Mouse (Mus musculus) embryonic facial prominence, embryonic 13.5 days (tissue): ENCODE results near the gene Thumpd1. TPM values are rescaled to one million over a fixed set of nuclear protein-coding genes. Genes with fewer than 3 reads are reported as not detected.
"Not testable (repeated sequence)": the region's sequence is repeated elsewhere in the genome, so short reads cannot be mapped to it uniquely, and the experiment has no call there.

Source experiments
- ATAC-seq: fragments of 200-750 bp; cut with Nextera tagmentation; 2 replicates; pipeline ENCODE4 v1.8.0; 2017; ENCODE audit warnings: low read depth; ENCODE audit not compliant: insufficient number of reproducible peaks, insufficient read depth, low FRiP score, low TSS enrichment
- H3K27ac ChIP-seq: fragments of 300-500 bp; sonication (generic); 2 replicates; pipeline ENCODE4 v1.5.1; 2015; ENCODE audit warnings: moderate library complexity, mild to moderate bottlenecking, inconsistent platforms
- H3K27me3 ChIP-seq: fragments of 300-500 bp; sonication (generic); 2 replicates; pipeline ENCODE4 v1.6.1; 2015; ENCODE audit warnings: mild to moderate bottlenecking, inconsistent platforms
- H3K36me3 ChIP-seq: fragments of 300-500 bp; sonication (generic); 2 replicates; pipeline ENCODE4 v1.6.1; 2015; ENCODE audit warnings: mild to moderate bottlenecking, inconsistent platforms
- H3K4me1 ChIP-seq: fragments of 300-500 bp; sonication (generic); 2 replicates; pipeline ENCODE4 v1.6.1; 2015; ENCODE audit warnings: inconsistent platforms
- H3K4me2 ChIP-seq: fragments of 300-500 bp; sonication (generic); 2 replicates; pipeline ENCODE4 v1.6.1; 2015; ENCODE audit warnings: moderate library complexity, mild to moderate bottlenecking, inconsistent platforms
- H3K4me3 ChIP-seq: fragments of 300-500 bp; sonication (generic); 2 replicates; pipeline ENCODE4 v1.5.1; 2015; ENCODE audit warnings: mild to moderate bottlenecking, inconsistent platforms
- H3K9ac ChIP-seq: fragments of 300-500 bp; sonication (generic); 2 replicates; pipeline ENCODE4 v1.6.1; 2015; ENCODE audit warnings: mild to moderate bottlenecking, inconsistent platforms
- H3K9me3 ChIP-seq: fragments of 300-500 bp; sonication (generic); 2 replicates; pipeline ENCODE4 v1.6.1; 2016; ENCODE audit warnings: inconsistent platforms
- WGBS: fragments of 180-500 bp; shearing (Covaris S2); methylation state at CpG from one replicate; pipeline ENCODE4 v1.1.7; 2015; ENCODE audit warnings: mixed read lengths; 5-methylcytosine and 5-hydroxymethylcytosine counted together
- polyA plus RNA-seq: library from polyadenylated mRNA; unstranded; fragments of >200 nt; fragmentation: Nextera tagmentation; extraction: Ambion mirVana; gene quantifications from 2 replicates; pipeline ENCODE4 v1.2.1, GENCODE M21; 2015

Thumpd1 gene
- polyA plus RNA-seq, 1 experiment from 2014 or later = 78.2 TPM

- H3K36me3 ChIP-seq, H3K27ac ChIP-seq, H3K4me1 ChIP-seq, H3K9me3 ChIP-seq, H3K27me3 ChIP-seq: not testable (repeated sequence)
- Histone ChIP-seq H3K4me2 (peak overlapping the region; percentile 55), H3K4me3 (peak overlapping the region; percentile 40), H3K9ac (peak overlapping the region; percentile 64)
- 7% methylated on average over 29 of the region's 44 CpGs for WGBS
- ATAC-seq = peak; percentile 32; the same call in 1 of the 2 replicates
Measured at GRCm38 (mm10) chr7:119739798-119740468, 19.3 kb upstream of the Thumpd1 start.

DNA sequence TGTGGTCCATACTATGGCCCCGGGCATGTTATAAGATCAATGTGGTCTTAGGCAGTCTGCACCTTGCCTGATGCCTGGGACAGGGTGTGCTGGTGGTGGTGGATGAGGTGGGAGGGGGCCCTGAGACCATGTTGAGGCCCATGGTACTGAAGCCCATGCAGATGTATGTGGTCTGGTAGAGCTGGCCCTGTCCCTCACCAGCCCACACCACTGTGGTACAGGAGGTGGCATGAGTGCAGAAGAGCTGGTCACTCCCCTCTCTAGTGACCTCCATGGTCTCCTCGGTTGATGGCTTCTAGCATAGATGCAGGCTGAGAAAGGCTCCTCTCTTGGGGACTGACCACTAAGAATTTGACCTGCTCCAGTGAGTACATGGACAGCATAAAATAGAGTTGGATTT lies 18.3 kb upstream of the Thumpd1 start:
- no peak overlapping the region for H3K27ac ChIP-seq
- 0 out of 2 replicates have a peak, but pooled peaks have one; percentile 37 for ATAC-seq
- H3K27me3 ChIP-seq = no peaks in the 10 kb centered on the region
- 93% methylated on average over 2 of the region's 2 CpGs for WGBS
- no peak overlapping the region for H3K4me2 ChIP-seq
- no peaks in the 10 kb centered on the region for H3K36me3 ChIP-seq
- H3K4me1 ChIP-seq = no peaks in the 10 kb centered on the region
- no peak overlapping the region for H3K9ac ChIP-seq
- no peaks in the 10 kb centered on the region for H3K9me3 ChIP-seq
- no peak overlapping the region for H3K4me3 ChIP-seq

GRCm38 (mm10) chr7:119731262-119731661 lies 10.7 kb upstream of the Thumpd1 start:
- H3K4me2 ChIP-seq, H3K4me1 ChIP-seq, H3K27ac ChIP-seq, H3K9ac ChIP-seq, ATAC-seq, H3K27me3 ChIP-seq, H3K9me3 ChIP-seq, H3K36me3 ChIP-seq, H3K4me3 ChIP-seq: not testable (repeated sequence)
- WGBS = 80% methylated on average over 4 of the region's 4 CpGs

DNA sequence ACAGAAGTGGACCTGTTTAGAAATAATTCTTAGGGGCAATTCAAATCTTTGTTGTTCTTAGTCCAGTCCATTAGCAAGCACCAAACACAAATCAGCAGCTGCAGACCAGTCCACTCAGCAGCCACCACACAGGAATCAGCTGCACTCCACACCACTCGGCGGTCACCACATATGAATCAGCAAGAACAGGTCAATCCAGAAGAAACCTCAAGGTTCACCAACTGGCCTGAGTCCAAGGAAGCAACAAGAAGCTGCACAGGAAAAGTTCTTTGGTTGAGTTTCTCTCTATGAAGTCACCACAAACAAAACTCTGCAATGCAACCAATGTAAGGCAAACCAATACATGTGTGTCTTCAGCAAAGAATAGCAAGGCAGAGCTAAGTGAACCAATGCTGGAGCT lies 7.0 kb upstream of the Thumpd1 start:
- Histone ChIP-seq H3K27ac (no peak overlapping the region), H3K9me3 (no peaks in the 10 kb centered on the region), H3K4me2 (no peak overlapping the region), H3K27me3 (no peaks in the 10 kb centered on the region), H3K9ac (no peak overlapping the region), H3K36me3 (no peaks in the 10 kb centered on the region), H3K4me1 (no peaks in the 10 kb centered on the region), H3K4me3 (no peak overlapping the region)
- WGBS = 83% methylated on average over 2 of the region's 2 CpGs
- ATAC-seq = no peak

DNA sequence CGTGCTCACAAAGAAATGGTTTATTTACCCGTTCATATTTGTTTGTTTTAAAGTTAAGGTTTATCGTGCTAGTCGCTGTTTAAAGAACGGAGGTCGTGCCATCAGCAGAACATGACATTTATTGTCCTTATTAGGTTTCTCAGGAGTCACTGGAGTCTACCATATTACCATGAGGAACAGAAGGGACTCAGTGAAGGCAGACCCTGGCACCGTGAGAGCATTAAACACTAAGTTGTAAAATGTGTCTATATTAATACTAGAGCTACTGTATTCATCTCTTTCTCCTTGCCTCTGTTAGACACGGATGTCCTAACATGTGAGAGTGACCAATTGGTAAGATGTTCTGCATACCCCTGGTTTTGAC lies 331 bp upstream of the Thumpd1 start:
- Histone ChIP-seq H3K4me1 (peaks cover 9% of the 10 kb centered on the region), H3K4me2 (peak overlapping the region; percentile 85), H3K9ac (peak overlapping the region; percentile 93), H3K4me3 (peak overlapping the region; percentile 97), H3K27ac (peak overlapping the region; percentile 74; the same call in 1 of the 2 replicates), H3K9me3 (no peaks in the 10 kb centered on the region), H3K27me3 (no peaks in the 10 kb centered on the region), H3K36me3 (peaks cover 30% of the 10 kb centered on the region)
- 13% methylated on average over 8 of the region's 8 CpGs for WGBS
- no peak for ATAC-seq

DNA sequence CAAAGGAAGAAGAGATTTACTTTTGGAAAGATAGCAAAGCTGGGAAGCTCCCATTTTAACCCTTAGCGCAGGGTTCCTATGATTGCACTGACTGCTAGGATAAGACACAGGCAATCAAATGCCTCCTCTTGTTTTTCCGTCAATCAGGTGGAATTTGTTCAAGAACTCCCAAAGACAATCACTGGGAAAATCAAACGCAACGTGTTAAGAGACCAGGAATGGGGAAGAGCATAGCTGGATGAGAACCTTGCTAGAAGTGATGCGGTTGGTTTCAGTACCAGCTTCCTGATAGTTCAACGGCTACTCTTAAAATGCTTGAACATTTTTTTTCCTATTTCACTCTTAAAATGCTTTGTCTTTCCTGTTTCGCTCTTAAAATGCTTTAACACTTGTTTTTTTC lies 6.5 kb downstream of the Thumpd1 start:
- 91% methylated on average over 7 of the region's 7 CpGs for WGBS
- H3K4me3 ChIP-seq = no peak overlapping the region
- H3K36me3 ChIP-seq = peaks cover 39% of the 10 kb centered on the region
- no peaks in the 10 kb centered on the region for H3K27me3 ChIP-seq
- no peak overlapping the region for H3K9ac ChIP-seq
- ATAC-seq = no peak
- H3K4me2 ChIP-seq = no peak overlapping the region
- no peaks in the 10 kb centered on the region for H3K4me1 ChIP-seq
- H3K27ac ChIP-seq = no peak overlapping the region
- H3K9me3 ChIP-seq = no peaks in the 10 kb centered on the region

DNA sequence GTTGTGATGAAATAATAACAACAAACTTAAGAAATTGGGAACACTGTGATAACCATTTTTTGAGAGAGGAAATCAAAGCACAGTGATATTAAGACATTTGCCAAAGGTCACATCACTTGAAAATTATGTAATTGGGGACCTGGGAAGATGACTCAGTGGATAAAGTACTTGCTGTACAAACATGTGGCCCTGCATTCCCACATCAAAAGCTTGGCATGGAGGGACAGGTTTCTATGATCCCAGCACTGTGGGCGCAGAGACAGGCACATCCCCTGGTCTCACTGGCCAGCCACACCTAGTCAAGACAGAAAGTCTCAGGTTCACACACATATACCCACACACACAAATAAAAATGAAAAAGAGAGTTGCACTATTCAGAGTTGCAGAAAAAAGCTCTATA lies 25.7 kb downstream of the Thumpd1 start:
- no peak for ATAC-seq
- Histone ChIP-seq H3K27me3 (no peaks in the 10 kb centered on the region), H3K9me3 (no peaks in the 10 kb centered on the region), H3K4me2 (no peak overlapping the region), H3K27ac (no peak overlapping the region), H3K36me3 (no peaks in the 10 kb centered on the region), H3K4me3 (no peak overlapping the region), H3K9ac (no peak overlapping the region), H3K4me1 (no peaks in the 10 kb centered on the region)
- 85% methylated on average over 1 of the region's 1 CpGs for WGBS

GRCm38 (mm10) chr7:119692302-119692701 lies 28.3 kb downstream of the Thumpd1 start:
- Histone ChIP-seq H3K9me3 (no peaks in the 10 kb centered on the region), H3K9ac (no peak overlapping the region), H3K36me3 (no peaks in the 10 kb centered on the region), H3K4me1 (no peaks in the 10 kb centered on the region), H3K4me2 (no peak overlapping the region), H3K27ac (no peak overlapping the region), H3K4me3 (no peak overlapping the region), H3K27me3 (no peaks in the 10 kb centered on the region)
- 81% methylated on average over 4 of the region's 4 CpGs for WGBS
- no peak for ATAC-seq

DNA sequence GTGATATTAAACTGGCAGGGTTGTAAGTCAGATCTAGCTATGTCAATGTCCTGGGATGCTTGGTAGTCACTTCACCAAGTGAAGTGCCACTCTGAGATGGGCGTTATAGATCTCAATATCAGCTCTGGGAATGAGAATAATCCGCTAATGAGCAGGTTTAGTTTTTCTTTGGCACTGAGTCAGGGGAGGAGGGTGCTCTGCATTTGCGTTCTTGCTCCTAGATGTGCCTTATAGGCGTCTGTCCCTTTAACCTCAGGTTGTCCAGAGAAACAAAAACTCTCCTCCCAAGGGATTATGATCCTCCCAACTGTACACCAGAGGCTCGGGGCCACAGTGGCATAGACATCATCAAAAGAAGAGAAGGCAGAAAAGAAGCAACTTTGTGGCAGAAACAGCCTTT lies 30.9 kb downstream of the Thumpd1 start, which contains the start of gene Acsm4:
Gene Acsm4, plus strand, starts transcription at position 301 of the 400 bp plus-strand sequence.
- no peaks in the 10 kb centered on the region for H3K4me1 ChIP-seq
- H3K27me3 ChIP-seq = no peaks in the 10 kb centered on the region
- no peak within 1 kb of the TSS for H3K9ac ChIP-seq
- H3K9me3 ChIP-seq = no peaks in the 10 kb centered on the region
- no peak within 1 kb of the TSS for H3K27ac ChIP-seq
- no peak within 1 kb of the TSS for H3K4me3 ChIP-seq
- H3K4me2 ChIP-seq = no peak within 1 kb of the TSS
- H3K36me3 ChIP-seq = no peaks in the 10 kb centered on the region
- no peak for ATAC-seq
- WGBS = 76% methylated on average over 5 of the region's 5 CpGs

DNA sequence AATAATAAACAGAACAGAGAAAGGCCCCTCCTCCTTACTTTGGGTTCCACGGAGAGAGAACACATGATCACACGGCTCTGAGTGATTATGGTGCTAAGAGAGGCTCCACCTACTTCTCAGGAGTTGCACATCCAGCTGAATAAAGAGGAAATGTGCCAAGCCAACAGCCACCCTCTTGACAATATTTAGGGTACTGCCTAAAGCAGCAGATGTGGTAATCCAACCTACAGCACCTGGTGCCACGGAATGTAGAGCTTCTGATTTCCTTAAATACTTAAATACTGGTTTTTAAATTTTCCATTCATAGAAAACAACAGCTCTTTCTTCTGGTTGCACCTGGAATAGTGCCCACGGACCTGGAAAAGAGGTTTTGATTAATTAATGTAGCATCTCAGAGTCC lies 37.9 kb downstream of the Thumpd1 start:
- ATAC-seq = 0 out of 2 replicates have a peak, but pooled peaks have one; percentile 32
- WGBS = 62% methylated on average over 4 of the region's 4 CpGs

GRCm38 (mm10) chr7:119680107-119680506 lies 40.5 kb downstream of the Thumpd1 start:
- H3K4me1 ChIP-seq = peaks cover 8% of the 10 kb centered on the region; the same call in 1 of the 2 replicates
- H3K36me3 ChIP-seq = no peaks in the 10 kb centered on the region
- no peak overlapping the region for H3K4me3 ChIP-seq
- no peak overlapping the region for H3K27ac ChIP-seq
- no peaks in the 10 kb centered on the region for H3K27me3 ChIP-seq
- H3K9me3 ChIP-seq = no peaks in the 10 kb centered on the region
- H3K4me2 ChIP-seq = no peak overlapping the region
- WGBS = 36% methylated on average over 8 of the region's 8 CpGs
- no peak overlapping the region for H3K9ac ChIP-seq
- no peak for ATAC-seq

More for the DNA sequence above, 37.9 kb downstream of the Thumpd1 start:
- Histone ChIP-seq H3K27me3 (no peaks in the 10 kb centered on the region), H3K4me2 (no peak overlapping the region), H3K4me1 (peaks cover 8% of the 10 kb centered on the region; the same call in 1 of the 2 replicates), H3K9me3 (no peaks in the 10 kb centered on the region), H3K27ac (no peak overlapping the region), H3K4me3 (no peak overlapping the region), H3K9ac (no peak overlapping the region), H3K36me3 (no peaks in the 10 kb centered on the region)

DNA sequence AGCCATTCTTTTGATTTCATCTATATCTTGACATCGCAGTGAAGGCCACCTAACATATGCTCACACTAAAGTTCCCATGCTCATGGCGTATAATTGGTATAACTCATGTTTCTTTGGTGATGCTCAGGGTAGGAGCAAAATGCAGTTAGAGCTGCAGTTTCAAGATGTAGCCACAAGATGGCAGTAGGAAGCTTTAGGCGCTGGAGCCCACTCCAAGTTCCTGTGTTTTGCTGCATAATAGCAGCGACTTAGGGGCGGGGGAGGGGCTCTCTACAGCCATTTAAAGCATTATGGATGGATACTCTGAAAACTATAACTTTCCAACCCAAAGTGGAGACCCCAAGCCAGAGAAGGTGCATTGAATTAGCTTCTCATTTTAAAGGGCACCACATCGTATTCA lies 47.1 kb downstream of the Thumpd1 start:
- Histone ChIP-seq H3K27me3 (no peaks in the 10 kb centered on the region), H3K9ac (no peak overlapping the region), H3K4me2 (no peak overlapping the region), H3K36me3 (no peaks in the 10 kb centered on the region), H3K4me1 (no peaks in the 10 kb centered on the region), H3K9me3 (no peaks in the 10 kb centered on the region), H3K27ac (no peak overlapping the region), H3K4me3 (no peak overlapping the region)
- 14% methylated on average over 6 of the region's 6 CpGs for WGBS
- ATAC-seq = no peak; the same call in 1 of the 2 replicates
